Mouse (Mus musculus): ENCODE data around the gene Klhdc2.

- TF ChIP-seq CTCF (IDR thresholded peaks at IDR 0.05; ENCODE audit: low read depth) (no peak), EP300 (IDR thresholded peaks at IDR 0.05; ENCODE audit: low read depth) (no peak)
These were observed 31.4 kb upstream of the Klhdc2 start for GRCm38 (mm10) chr12:69265031-69265430.
